In the genomic region with DNA sequence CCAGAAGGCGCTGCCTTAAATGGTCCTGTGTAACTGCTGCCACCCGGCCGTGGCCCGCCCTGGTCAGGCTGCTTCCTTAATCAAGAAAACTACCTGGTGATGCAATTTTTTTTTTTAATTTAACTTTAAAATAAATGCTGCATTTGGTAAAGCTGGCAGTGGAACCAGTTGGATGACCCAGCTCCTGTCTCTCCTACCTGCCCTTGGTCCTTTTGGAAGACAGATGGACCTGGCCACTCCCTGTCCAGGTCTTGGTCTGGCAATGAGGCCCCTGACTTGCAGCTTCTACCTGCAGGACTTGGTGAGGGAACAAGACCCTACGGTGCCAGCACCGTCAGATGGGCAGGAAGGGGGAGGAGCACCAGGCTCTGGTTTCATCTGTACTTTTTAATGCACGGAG, we compare ENCODE assay signal across 24 mouse cellular contexts. TPM values are rescaled to one million over a fixed set of nuclear protein-coding genes. Genes with fewer than 3 reads are reported as not detected.
DNase-seq lines count a peak whose midpoint lies in the region; ATAC-seq and TF ChIP-seq lines count a peak whose summit lies in the region.
"Had no signal": no experiment of that assay in that cellular context is flagged by ENCODE, and none has a peak within 500 bp of the region (broad histone marks: within the 10 kb centered on the region; RNA-seq: fewer than 3 reads in every experiment).

No protein-coding gene starts in this region.

- H3K4me1 ChIP-seq in forebrain, postnatal 0 days (ENCODE audit: insufficient read depth) = no peaks in the 10 kb centered on the region
- H3K4me1 ChIP-seq in forebrain, embryonic 13.5 days = no peaks in the 10 kb centered on the region
- peaks cover 46% of the 10 kb centered on the region for H3K4me1 ChIP-seq in liver, embryonic 13.5 days (replicated peaks)
- H3K4me1 ChIP-seq: embryonic facial prominence, embryonic 13.5 days; forebrain, embryonic 10.5 days; stomach, embryonic 15.5 days had no signal

- H3K27me3 ChIP-seq in forebrain, postnatal 0 days (ENCODE audit: insufficient read depth, low read length) = no peaks in the 10 kb centered on the region
- no peaks in the 10 kb centered on the region for H3K27me3 ChIP-seq in forebrain, embryonic 13.5 days
- no peaks in the 10 kb centered on the region for H3K27me3 ChIP-seq in liver, embryonic 13.5 days
- H3K27me3 ChIP-seq: embryonic facial prominence, embryonic 13.5 days; heart, embryonic 13.5 days; megakaryocyte, embryonic 14.5 days; stomach, embryonic 15.5 days had no signal

- no peak for DNase-seq in forebrain, postnatal 0 days
- DNase-seq in thymus, postnatal 0 days (ENCODE audit: low spot score) = peak; percentile 38
- DNase-seq in thymus, adult 18-20 months = no peak
- DNase-seq in liver, embryonic 13.5 days = no peak
- peak; percentile 54 for DNase-seq in thymus, postnatal 4 days
- no peak for DNase-seq in adrenal gland, postnatal 10 days
- DNase-seq in right cerebral cortex, adult 18-20 months = no peak
- DNase-seq: adrenal gland, adult 2 months; heart, postnatal 36 days; kidney, adult 11 months; kidney, postnatal 14 days; lung, postnatal 10 days had no signal

- H3K27ac ChIP-seq in forebrain, postnatal 0 days (ENCODE audit: low read depth, low read length) = no peak overlapping the region
- no peak overlapping the region for H3K27ac ChIP-seq in forebrain, embryonic 13.5 days
- peak overlapping the region; percentile 90 for H3K27ac ChIP-seq in liver, embryonic 13.5 days
- H3K27ac ChIP-seq: embryonic facial prominence, embryonic 13.5 days; forebrain, embryonic 10.5 days; heart, embryonic 13.5 days; stomach, embryonic 15.5 days had no signal

- WGBS in forebrain, postnatal 0 days = 71% methylated on average over 7 of the region's 7 CpGs
- WGBS in forebrain, embryonic 13.5 days = 91% methylated on average over 7 of the region's 7 CpGs
- 70% methylated on average over 7 of the region's 7 CpGs for WGBS in liver, embryonic 13.5 days (ENCODE audit: insufficient replicate concordance)

- no peak overlapping the region for H3K4me3 ChIP-seq in forebrain, postnatal 0 days (ENCODE audit: low read depth, low read length)
- H3K4me3 ChIP-seq in forebrain, embryonic 13.5 days = no peak overlapping the region
- peak overlapping the region; percentile 31 for H3K4me3 ChIP-seq in liver, embryonic 13.5 days (replicated peaks)
- H3K4me3 ChIP-seq: embryonic facial prominence, embryonic 13.5 days; forebrain, embryonic 10.5 days; heart, embryonic 13.5 days; stomach, embryonic 15.5 days had no signal

- no peak overlapping the region for H3K4me2 ChIP-seq in forebrain, postnatal 0 days (ENCODE audit: low read depth)
- H3K4me2 ChIP-seq in forebrain, embryonic 13.5 days = no peak overlapping the region
- peak overlapping the region; percentile 70 for H3K4me2 ChIP-seq in liver, embryonic 13.5 days
- H3K4me2 ChIP-seq: embryonic facial prominence, embryonic 13.5 days; heart, embryonic 13.5 days; stomach, embryonic 15.5 days had no signal

- peak; percentile 7; the same call in 1 of the 2 replicates for ATAC-seq in forebrain, postnatal 0 days
- no peak for ATAC-seq in forebrain, embryonic 13.5 days
- peak; percentile 24; the same call in 1 of the 2 replicates for ATAC-seq in liver, embryonic 13.5 days (ENCODE audit: low read depth)
- ATAC-seq: hindbrain, embryonic 16.5 days; midbrain, embryonic 16.5 days had no signal

- H3K36me3 ChIP-seq in forebrain, postnatal 0 days (ENCODE audit: insufficient read depth) = peaks cover 83% of the 10 kb centered on the region
- peaks cover 98% of the 10 kb centered on the region for H3K36me3 ChIP-seq in forebrain, embryonic 13.5 days (ENCODE audit: poor library complexity, severe bottlenecking)
- H3K36me3 ChIP-seq in liver, embryonic 13.5 days = peaks cover 96% of the 10 kb centered on the region

- H3K9me3 ChIP-seq in forebrain, postnatal 0 days (ENCODE audit: low read length) = no peaks in the 10 kb centered on the region
- H3K9me3 ChIP-seq in forebrain, embryonic 13.5 days (replicated peaks) = no peaks in the 10 kb centered on the region
- H3K9me3 ChIP-seq in liver, embryonic 13.5 days (replicated peaks) = no peaks in the 10 kb centered on the region
- H3K9me3 ChIP-seq: embryonic facial prominence, embryonic 13.5 days; forebrain, embryonic 10.5 days; heart, embryonic 13.5 days; megakaryocyte, embryonic 14.5 days; stomach, embryonic 15.5 days had no signal

- no peak overlapping the region for H3K9ac ChIP-seq in forebrain, postnatal 0 days
- H3K9ac ChIP-seq in forebrain, embryonic 13.5 days = no peak overlapping the region
- peak overlapping the region; percentile 62 for H3K9ac ChIP-seq in liver, embryonic 13.5 days
- H3K9ac ChIP-seq: embryonic facial prominence, embryonic 13.5 days; heart, embryonic 13.5 days; stomach, embryonic 15.5 days had no signal

- TF ChIP-seq CTCF in forebrain, postnatal 0 days (IDR thresholded peaks at IDR 0.05; ENCODE audit: low read depth) = no peak

RNA-seq across cellular contexts. Expression of gene Sbf1, which starts 29.0 kb away (rescaled TPM):
- 164 and 165 TPM in 2 replicates for total RNA-seq in forebrain, postnatal 0 days (2014; rRNA removed)
- 46.2 and 60.7 TPM in 2 replicates for polyA plus RNA-seq in forebrain, postnatal 0 days (2015; fragmentation: Nextera tagmentation; extraction: Ambion mirVana)
- 66.0 and 76.1 TPM in 2 replicates for polyA plus RNA-seq in forebrain, embryonic 13.5 days (2015; fragmentation: Nextera tagmentation; extraction: Ambion mirVana)
- 50.2 and 68.3 TPM in 2 replicates for polyA plus RNA-seq in thymus, postnatal 0 days (2015; fragmentation: Nextera tagmentation; extraction: Ambion mirVana)
- 18.8 and 21.7 TPM in 2 replicates for polyA plus RNA-seq in liver, embryonic 13.5 days (2015; fragmentation: Nextera tagmentation; extraction: Ambion mirVana)
- total RNA-seq in adrenal gland, postnatal 10 days (2021) = 10 to 100 TPM; 80.3 to 85.7 TPM

RNA-seq across cellular contexts. Expression of gene Adm2, which starts 36.4 kb away (rescaled TPM):
- not detected in 2 replicates for total RNA-seq in forebrain, postnatal 0 days (2014; rRNA removed)
- not detected in 2 replicates for polyA plus RNA-seq in forebrain, postnatal 0 days (2015; fragmentation: Nextera tagmentation; extraction: Ambion mirVana)
- polyA plus RNA-seq in forebrain, embryonic 13.5 days (2015; fragmentation: Nextera tagmentation; extraction: Ambion mirVana) = not detected in 2 replicates
- 0.57 and 0.75 TPM in 2 replicates for polyA plus RNA-seq in thymus, postnatal 0 days (2015; fragmentation: Nextera tagmentation; extraction: Ambion mirVana)
- polyA plus RNA-seq in liver, embryonic 13.5 days (2015; fragmentation: Nextera tagmentation; extraction: Ambion mirVana) = 1.4 and 2.4 TPM in 2 replicates
- not detected for total RNA-seq in adrenal gland, postnatal 10 days (2021)
- total RNA-seq: adrenal gland, adult 2 months; heart, postnatal 36 days had no signal
- polyA plus RNA-seq: brain, embryonic 14.5 days; embryonic facial prominence, embryonic 13.5 days; hindbrain, embryonic 16.5 days; midbrain, embryonic 16.5 days; urinary bladder, adult 2 months had no signal

RNA-seq across cellular contexts. Expression of gene Miox, which starts 48.1 kb away (rescaled TPM):
- not detected in 2 replicates for total RNA-seq in forebrain, postnatal 0 days (2014; rRNA removed)
- polyA plus RNA-seq in forebrain, postnatal 0 days (2015; fragmentation: Nextera tagmentation; extraction: Ambion mirVana) = not detected in 2 replicates
- polyA plus RNA-seq in forebrain, embryonic 13.5 days (2015; fragmentation: Nextera tagmentation; extraction: Ambion mirVana) = not detected in 2 replicates
- not detected in 2 replicates for polyA plus RNA-seq in thymus, postnatal 0 days (2015; fragmentation: Nextera tagmentation; extraction: Ambion mirVana)
- polyA plus RNA-seq in liver, embryonic 13.5 days (2015; fragmentation: Nextera tagmentation; extraction: Ambion mirVana) = 5.6 and 6.8 TPM in 2 replicates
- 1 to 10 TPM; 1.8 to 3.3 TPM for total RNA-seq in adrenal gland, postnatal 10 days (2021)
- total RNA-seq: adrenal gland, adult 2 months; heart, postnatal 36 days had no signal
- polyA plus RNA-seq: brain, embryonic 14.5 days; embryonic facial prominence, embryonic 13.5 days; forebrain, embryonic 10.5 days; gonadal fat pad, adult 2 months; heart, embryonic 13.5 days; hindbrain, embryonic 16.5 days; limb, embryonic 14.5 days; midbrain, embryonic 16.5 days; urinary bladder, adult 2 months had no signal

Comparison
In these comparisons a context has a peak if more than half of its experiments do, and no peak if none do; other contexts are left out.
1. DNase-seq: peak in thymus, postnatal 0 days (single experiment) and thymus, postnatal 4 days (single experiment); none in forebrain, postnatal 0 days (single experiment), thymus, adult 18-20 months (0 of 2), liver, embryonic 13.5 days (single experiment), adrenal gland, postnatal 10 days (single experiment) and right cerebral cortex, adult 18-20 months (single experiment).